Mouse (Mus musculus) gonadal fat pad, adult 2 months (tissue): Measurements from ENCODE around the gene Gm3233. TPM values are rescaled to one million over a fixed set of nuclear protein-coding genes. Genes with fewer than 3 reads are reported as not detected.
"Not testable (repeated sequence)": the region's sequence is repeated elsewhere in the genome, so short reads cannot be mapped to it uniquely, and the experiment has no call there.

Experiments
- DNase-seq: peaks from one replicate; pipeline ENCODE4 v3.0.0-alpha.2; 2012; ENCODE audit warnings: low read depth
- polyA plus RNA-seq: library from polyadenylated mRNA; depleted of rRNA; stranded (reverse); fragments of >200 nt; gene quantifications from 2 replicates; pipeline ENCODE4 v1.2.3, GENCODE M21; 2012; rRNA removed

Gm3233 gene
- polyA plus RNA-seq, 1 experiment: not detected

- DNase-seq: no peak
These were observed 31.2 kb downstream of the Gm3233 start for GRCm38 (mm10) chr10:77728280-77728679.

DNA sequence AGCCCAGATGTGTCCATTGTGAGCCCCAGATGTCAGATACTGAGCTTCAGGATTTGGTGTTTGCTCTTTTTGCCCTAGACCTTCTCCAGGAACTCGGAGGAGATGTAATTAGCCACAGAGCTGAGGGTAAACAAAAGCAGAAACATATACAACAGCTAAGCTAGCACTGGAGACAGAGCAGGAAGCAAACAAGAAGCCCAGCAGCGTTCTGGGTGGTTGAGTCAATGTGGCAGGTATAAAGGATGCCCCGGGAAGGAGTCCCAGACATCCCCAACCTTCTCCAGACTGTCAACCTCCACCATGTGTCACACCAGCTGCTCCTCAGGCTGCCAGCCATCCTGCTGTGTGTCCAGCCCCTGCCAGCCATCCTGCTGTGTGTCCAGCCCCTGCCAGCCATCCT is 33.3 kb downstream of the Gm3233 start, which contains the start of gene Gm10100:
Gene Gm10100, plus strand, starts transcription at position 301 of the 400 bp plus-strand sequence.
- DNase-seq: no peak

DNA sequence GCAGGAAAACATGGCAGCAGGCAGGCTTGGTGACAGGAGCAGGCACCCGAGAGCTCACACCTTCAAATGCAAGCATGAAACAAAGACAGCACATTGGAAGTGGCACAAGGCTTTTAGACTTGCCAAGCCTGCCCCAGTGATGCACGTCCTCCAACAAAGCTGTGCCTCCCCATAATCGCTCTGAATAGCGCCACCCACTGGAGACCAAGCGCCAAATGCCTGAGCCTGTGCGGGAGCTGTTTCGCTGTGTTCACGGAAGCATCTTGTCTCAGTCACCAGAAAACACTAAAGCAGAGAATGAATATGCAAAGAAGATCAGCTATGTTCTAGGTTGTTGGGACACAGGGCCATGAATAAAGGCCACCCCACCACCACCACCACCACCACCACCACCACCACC is 34.6 kb downstream of the Gm3233 start:
- no peak for DNase-seq

DNA sequence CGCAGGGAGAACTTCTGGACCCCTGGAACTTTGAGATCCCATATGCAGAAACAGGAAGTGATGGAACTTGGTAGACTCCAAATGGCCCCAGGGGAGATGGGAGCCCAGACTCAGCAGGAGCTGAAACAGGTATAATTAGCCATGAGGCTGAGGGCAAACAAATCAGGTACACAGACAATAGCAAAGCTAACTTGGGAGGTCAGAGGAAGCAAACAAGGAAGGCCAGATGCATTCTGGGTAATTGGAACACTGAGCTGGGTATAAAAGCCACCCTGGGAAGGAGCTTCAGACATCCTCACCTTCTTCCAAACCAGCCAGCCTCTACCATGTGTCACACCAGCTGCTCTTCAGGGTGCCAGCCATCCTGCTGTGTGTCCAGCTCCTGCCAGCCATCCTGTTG is 39.2 kb downstream of the Gm3233 start, which contains the start of gene Krtap12-1:
Gene Krtap12-1, plus strand, starts transcription at position 301 of the 400 bp plus-strand sequence.
- not testable (repeated sequence) for DNase-seq

DNA sequence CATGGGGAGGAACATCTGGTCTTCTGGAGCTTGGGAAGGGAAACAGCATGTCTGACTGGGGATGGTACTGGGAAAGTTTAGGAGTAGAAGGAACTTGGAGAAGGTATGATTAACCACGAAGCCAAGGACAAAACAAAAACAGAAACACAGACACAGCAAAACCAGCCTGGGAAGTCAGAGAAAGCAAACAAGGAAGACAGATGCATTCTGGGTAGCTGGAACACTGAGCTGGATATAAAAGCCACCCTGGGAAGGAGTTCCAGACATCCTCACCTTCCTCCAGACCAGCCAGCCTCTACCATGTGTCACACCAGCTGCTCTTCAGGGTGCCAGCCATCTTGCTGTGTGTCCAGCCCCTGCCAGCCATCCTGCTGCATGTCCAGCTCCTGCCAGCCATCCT is 44.0 kb downstream of the Gm3233 start, which contains the start of gene Gm10142:
Gene Gm10142, plus strand, starts transcription at position 301 of the 400 bp plus-strand sequence.
- no peak for DNase-seq

- DNase-seq: no peak
These were observed 45.7 kb downstream of the Gm3233 start for GRCm38 (mm10) chr10:77713734-77714133.

- not testable (repeated sequence) for DNase-seq
These were observed 48.3 kb downstream of the Gm3233 start, which contains the start of gene Gm10024 for GRCm38 (mm10) chr10:77711157-77711556. Gene Gm10024 (plus strand): TSS chr10:77711457.

DNA sequence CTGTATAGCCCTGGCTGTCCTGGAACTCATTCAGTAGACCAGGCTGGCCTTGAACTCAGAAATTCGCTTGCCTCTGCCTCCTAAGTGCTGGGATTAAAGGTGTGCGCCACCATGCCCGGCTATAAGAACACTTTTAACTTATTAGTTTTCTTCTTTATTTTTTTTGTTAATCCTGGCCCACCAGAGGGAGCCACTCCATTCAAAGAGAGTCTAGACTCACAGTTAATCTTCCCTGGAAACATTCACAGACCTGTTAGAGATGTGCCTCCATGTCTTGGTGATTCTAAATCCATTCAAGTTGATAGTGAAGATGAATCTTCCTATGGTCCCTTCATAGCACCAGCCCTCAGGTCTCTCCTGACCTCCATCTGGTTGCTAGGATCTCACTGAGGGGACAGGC is 49.7 kb downstream of the Gm3233 start:
- no peak for DNase-seq

Other genes with a start within 250 kb of the Gm3233 start
- 20.2 and 21.9 TPM in 2 replicates for gene Fam207a, start 243.9 kb downstream of the Gm3233 start, polyA plus RNA-seq
- 17.9 and 21.8 TPM in 2 replicates for gene Itgb2, start 229.4 kb downstream of the Gm3233 start, polyA plus RNA-seq
- 203 and 244 TPM in 2 replicates for gene Pttg1ip, start 178.0 kb downstream of the Gm3233 start, polyA plus RNA-seq
- 270 and 286 TPM in 2 replicates for gene Sumo3, start 153.6 kb downstream of the Gm3233 start, polyA plus RNA-seq
- gene Gm49325, start 153.5 kb downstream of the Gm3233 start, polyA plus RNA-seq: 0.75 TPM in 1 of 2 replicates, not detected in the other
- 46.0 and 47.8 TPM in 2 replicates for gene Ube2g2, start 137.4 kb downstream of the Gm3233 start, polyA plus RNA-seq
- 0.54 and 1.1 TPM in 2 replicates for gene Tspear, start 73.1 kb downstream of the Gm3233 start, polyA plus RNA-seq
- not detected in 2 replicates for gene Gm19402, start 68.9 kb downstream of the Gm3233 start, polyA plus RNA-seq
- not detected in 2 replicates for gene Gm9508, start 62.4 kb downstream of the Gm3233 start, polyA plus RNA-seq
- gene Gm10272, start 53.1 kb downstream of the Gm3233 start, polyA plus RNA-seq: not detected in 2 replicates
- not detected in 2 replicates for gene Gm10024, start 48.2 kb downstream of the Gm3233 start, polyA plus RNA-seq
- gene Gm10142, start 43.9 kb downstream of the Gm3233 start, polyA plus RNA-seq: not detected in 2 replicates
- gene Krtap12-1, start 39.1 kb downstream of the Gm3233 start, polyA plus RNA-seq: not detected in 2 replicates
- not detected in 2 replicates for gene Gm10100, start 33.2 kb downstream of the Gm3233 start, polyA plus RNA-seq
- not detected in 2 replicates for gene Gm18596, start 17.0 kb downstream of the Gm3233 start, polyA plus RNA-seq
- gene Gm9736, start 8.3 kb downstream of the Gm3233 start, polyA plus RNA-seq: not detected in 2 replicates
- gene Gm3238, start 11.6 kb upstream of the Gm3233 start, polyA plus RNA-seq: not detected in 2 replicates
- not detected in 2 replicates for gene Gm7138, start 17.3 kb upstream of the Gm3233 start, polyA plus RNA-seq
- gene Gm3250, start 22.9 kb upstream of the Gm3233 start, polyA plus RNA-seq: not detected in 2 replicates
- not detected in 2 replicates for gene Gm7137, start 28.5 kb upstream of the Gm3233 start, polyA plus RNA-seq
- not detected in 2 replicates for gene Gm9639, start 35.4 kb upstream of the Gm3233 start, polyA plus RNA-seq
- not detected in 2 replicates for gene Gm19668, start 39.5 kb upstream of the Gm3233 start, polyA plus RNA-seq
- gene Gm9507, start 52.2 kb upstream of the Gm3233 start, polyA plus RNA-seq: not detected in 2 replicates
- gene Gm2696, start 55.0 kb upstream of the Gm3233 start, polyA plus RNA-seq: not detected in 2 replicates
- not detected in 2 replicates for gene Krtap10-4, start 67.4 kb upstream of the Gm3233 start, polyA plus RNA-seq
- 0.11 TPM in 1 of 2 replicates, not detected in the other for gene Krtap10-10, start 76.3 kb upstream of the Gm3233 start, polyA plus RNA-seq
- gene Gm36176, start 87.1 kb upstream of the Gm3233 start, polyA plus RNA-seq: not detected in 2 replicates
- not detected in 2 replicates for gene Gm10318, start 93.2 kb upstream of the Gm3233 start, polyA plus RNA-seq
- not detected in 2 replicates for gene Gm3285, start 102.3 kb upstream of the Gm3233 start, polyA plus RNA-seq
- 6.6 and 7.8 TPM in 2 replicates for gene Lrrc3, start 142.9 kb upstream of the Gm3233 start, polyA plus RNA-seq
- gene Trpm2, start 210.9 kb upstream of the Gm3233 start, polyA plus RNA-seq: 1.1 and 2.1 TPM in 2 replicates
- gene 1810043G02Rik, start 218.8 kb upstream of the Gm3233 start, polyA plus RNA-seq: 54.7 and 66.3 TPM in 2 replicates